Mouse (Mus musculus) left cerebral cortex, postnatal 10 days (tissue): ENCODE measurements around the gene Pdpr. TPM values are rescaled to one million over a fixed set of nuclear protein-coding genes. Genes with fewer than 3 reads are reported as not detected.
"Not testable (repeated sequence)": the region's sequence is repeated elsewhere in the genome, so short reads cannot be mapped to it uniquely, and the experiment has no call there.

Experiments
- DNase-seq, 2 experiments: peaks; one replicate each; pipeline ENCODE4 v3.0.0; 2021 to 2022; ENCODE audit warnings: low spot score in 2 of 2, mixed read lengths in 1 of 2; ENCODE audit errors: extremely low spot score in 1 of 2
- intact Hi-C: fragments of 180-260 bp; cut with DNase I; formaldehyde crosslinking; loops from one replicate; pipeline ENCODE4 v1.15.1; 2025
- total RNA-seq, 2 experiments: library from RNA; stranded (reverse); gene quantifications; 2 replicates each; pipeline ENCODE4 v1.2.3; 2021

The Pdpr gene
- total RNA-seq, 2 experiments from 2014 or later, result 28.6 to 30.8 TPM

DNA sequence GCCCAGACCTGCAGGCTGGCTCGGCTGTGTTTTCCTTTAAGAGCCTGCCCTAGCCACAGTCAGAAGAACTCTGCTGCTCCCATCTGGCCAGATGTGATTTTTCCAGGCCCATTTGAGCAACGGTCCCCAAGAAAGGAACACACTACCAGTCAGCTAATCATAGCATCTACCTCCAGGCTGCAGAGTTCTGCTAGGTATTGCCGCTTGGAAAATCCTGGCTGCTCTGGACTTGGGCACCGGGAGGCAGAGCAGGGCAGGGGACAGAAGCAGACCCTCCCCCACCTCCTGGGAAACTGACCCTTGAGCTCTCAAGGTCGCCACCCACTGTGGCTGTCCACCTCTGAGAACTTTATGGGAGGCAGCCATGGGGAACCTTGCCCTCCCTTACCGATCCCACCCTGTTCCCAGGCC, 14.6 kb upstream of the Pdpr start:
- intact Hi-C loops, result no loop called here
- no peak for DNase-seq

DNA sequence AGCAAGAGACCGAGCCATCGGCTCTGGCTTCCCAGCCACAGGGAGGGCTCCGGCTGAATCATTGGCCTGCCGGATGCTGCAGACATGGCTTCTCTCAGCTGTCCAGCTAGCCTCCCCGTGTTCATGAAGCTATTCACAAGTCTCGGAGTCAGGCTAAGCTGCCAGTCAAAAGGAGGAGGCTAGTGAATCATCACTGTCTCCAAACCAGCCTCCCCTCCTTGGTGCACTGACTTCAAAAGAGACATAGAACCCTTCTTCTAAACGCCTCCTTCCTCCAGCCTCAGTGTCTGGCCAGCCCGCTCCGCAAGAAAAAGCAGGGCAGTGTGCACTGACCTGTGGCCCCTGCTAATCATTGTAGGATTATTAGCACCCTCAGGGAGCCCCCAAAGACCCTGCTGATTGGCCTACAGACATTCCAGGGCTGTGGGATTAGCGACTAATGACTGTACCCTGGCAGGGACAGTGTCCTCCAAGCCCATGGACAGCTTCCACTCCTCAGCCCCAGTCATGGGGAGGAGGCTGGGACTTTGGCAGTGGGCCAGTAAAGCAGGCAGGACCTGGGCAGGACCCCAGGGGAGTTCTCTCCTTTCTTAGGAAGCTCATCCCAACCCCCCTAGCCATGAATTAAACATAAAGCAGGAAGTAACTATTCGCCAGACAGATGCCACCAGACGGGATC, 12.7 kb upstream of the Pdpr start:
- peak in 1 of 2 experiments; percentile 42 for DNase-seq
- intact Hi-C loops, result no loop called here

DNA sequence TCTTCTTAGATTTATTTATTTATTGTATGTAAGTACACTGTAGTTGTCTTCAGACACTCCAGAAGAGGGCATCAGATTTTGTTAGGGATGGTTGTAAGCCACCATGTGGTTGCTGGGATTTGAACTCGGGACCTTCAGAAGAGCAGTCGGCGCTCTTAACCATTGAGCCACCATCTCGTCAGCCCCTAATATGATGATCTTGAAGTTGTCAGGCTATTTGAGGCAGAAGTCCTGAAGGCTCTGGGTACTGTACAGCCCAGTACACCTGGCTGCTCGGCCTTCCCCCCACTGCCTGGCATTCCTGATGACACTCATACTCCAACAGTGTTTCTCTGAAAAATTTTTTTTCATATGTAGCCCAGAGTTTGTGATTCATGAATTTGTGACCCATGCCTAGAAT, 10.5 kb upstream of the Pdpr start:
- intact Hi-C loops, result not testable (repeated sequence)

DNA sequence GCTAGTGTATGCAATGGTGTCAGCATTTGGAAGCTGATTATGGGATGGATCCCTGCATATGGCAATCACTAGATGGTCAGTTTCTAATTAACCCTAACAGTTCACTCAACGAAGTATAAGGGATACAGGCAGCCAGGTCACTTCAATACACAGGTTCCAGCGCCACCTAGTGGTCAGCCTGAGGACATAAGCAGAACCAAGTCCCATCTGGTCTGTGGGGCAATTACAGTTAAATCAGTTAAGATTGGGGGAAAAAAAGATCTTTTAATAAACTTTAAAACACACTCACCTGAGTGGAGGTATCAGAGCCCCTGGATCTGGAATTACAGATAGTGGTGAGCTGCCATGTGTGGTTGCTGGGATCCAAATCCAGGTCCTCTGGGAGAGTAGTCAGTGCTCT, 4.3 kb upstream of the Pdpr start:
- intact Hi-C loops, result loop anchor here (2.0 to 5.0 kb wide), 2 partner anchors 33 to 57 kb away; partner anchors contain the start of gene Exosc6
- peak; percentile 46 to 87 for DNase-seq

More for the DNA sequence above, 10.5 kb upstream of the Pdpr start:
- DNase-seq, result not testable (repeated sequence)

DNA sequence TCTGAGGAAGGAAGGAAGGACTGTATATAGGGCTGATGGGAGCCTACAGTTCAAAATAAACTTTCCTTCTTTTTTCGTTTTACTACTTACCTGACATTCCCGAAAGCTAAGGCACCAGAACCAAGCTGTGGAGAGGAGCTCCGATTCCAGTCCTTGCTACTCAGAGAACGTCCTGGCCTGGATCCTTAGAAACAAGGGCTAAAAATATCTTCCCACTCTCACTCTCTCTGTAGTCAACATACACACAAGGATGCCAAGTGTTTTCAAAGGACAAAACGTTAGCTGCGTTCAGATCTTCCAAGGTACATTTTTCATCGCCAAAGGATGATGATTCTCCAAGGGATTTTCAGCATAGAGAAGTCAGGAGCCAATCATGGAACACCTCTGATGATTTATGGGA, 2.7 kb upstream of the Pdpr start:
- intact Hi-C loops, result loop anchor here (2.0 to 5.0 kb wide), 2 partner anchors 35 to 56 kb away; partner anchors contain the start of gene Exosc6
- no peak for DNase-seq

DNA sequence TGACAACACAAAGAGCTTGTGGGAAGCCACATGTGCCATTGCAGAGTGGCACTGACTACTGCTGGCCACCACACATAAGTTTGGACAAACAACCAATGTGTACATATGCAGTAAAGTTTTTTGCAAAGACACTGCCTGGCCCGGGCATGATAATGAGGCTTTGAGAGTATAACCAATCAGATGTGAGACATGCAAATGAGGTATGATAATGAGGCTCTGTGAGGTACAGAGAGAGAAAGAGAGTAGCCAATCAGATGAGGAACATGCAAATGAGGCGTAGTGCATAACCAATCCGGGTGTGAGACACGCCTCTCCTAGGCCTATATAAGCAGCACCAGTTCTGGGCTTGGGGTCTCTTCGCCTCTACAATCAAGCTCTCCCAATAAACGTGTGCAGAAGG, 2.1 kb upstream of the Pdpr start, which contains the start of gene Clec18a:
Gene Clec18a (minus strand): TSS at position 101 of the 400 bp plus-strand sequence.
- intact Hi-C loops, result loop anchor here (5.0 kb wide), 1 partner anchor 55 kb away; no protein-coding TSS in a partner anchor

DNA sequence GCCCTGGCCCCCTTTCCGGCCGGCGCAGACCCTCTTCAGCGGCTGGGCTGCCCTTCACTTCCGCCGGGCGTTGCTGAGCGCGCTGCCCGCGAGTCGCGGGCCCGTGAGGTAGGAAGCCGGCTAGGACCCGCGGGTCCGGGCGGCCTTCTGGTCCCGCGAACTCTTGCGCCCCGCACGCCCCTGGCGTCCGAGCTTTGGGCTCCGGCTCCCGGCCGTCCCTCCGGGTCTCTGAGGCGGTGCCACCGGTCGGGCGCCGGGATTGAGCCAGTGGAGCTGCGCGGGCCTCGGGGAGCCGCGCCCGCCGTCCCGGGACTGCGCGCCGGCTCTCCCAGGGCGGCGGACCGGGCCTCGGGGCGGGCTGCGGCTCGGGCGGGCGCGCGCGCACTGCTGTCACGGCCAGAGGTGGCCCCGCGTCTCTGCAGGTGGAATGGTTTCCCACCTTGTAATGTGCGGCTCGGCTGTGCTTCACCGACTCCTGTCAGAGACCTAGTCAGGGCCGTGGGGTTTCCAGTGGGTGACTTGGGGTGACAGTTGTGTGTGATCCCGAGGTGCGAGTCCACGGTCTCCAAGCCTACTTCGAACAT, 381 bp downstream of the Pdpr start:
- peak in 1 of 2 experiments; percentile 31 for DNase-seq
- intact Hi-C loops, result loop anchor here (5.0 kb wide), 1 partner anchor 52 kb away; no protein-coding TSS in a partner anchor

More for the DNA sequence above, 2.1 kb upstream of the Pdpr start, which contains the start of gene Clec18a:
- not testable (repeated sequence) for DNase-seq

DNA sequence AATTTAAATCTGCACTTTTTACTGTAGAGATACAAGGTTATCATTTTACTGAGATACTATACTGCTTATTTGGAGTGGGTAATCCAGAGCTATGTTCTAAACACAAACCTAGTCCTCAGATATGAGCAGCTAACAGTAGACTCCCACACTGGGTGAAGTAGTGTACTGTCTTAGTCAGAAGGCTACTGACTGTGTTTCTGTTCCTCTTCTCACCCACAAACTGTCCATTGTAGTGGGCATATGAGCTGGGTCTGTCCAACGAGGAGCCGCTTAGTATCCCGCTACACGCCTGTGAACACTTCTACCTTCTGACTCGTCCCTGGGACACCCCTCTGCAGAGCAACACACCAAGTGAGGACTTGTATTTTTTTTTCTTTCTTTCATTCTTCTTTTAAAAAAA, 20.5 kb downstream of the Pdpr start:
- DNase-seq, result no peak
- intact Hi-C loops, result no loop called here

DNA sequence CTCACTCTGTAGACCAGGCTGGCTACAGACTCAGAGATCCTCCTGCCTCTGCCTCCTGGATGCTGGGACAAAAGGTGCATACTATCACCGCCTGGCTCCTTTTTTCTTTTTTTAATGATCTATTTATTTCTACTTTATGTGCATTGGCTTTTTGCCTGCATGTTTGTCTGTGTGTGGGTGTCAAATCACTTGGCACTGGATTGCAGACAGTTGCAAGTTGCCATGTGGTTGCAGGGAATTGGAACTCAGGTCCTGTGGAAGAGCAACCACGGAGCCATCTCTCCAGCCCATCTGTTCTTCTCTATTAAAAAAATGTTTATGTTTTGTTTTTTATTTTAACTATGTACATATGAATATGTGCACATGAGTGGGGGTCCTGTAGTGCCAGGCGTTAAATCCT, 25.1 kb downstream of the Pdpr start:
- intact Hi-C loops, result no loop called here
- no peak for DNase-seq

DNA sequence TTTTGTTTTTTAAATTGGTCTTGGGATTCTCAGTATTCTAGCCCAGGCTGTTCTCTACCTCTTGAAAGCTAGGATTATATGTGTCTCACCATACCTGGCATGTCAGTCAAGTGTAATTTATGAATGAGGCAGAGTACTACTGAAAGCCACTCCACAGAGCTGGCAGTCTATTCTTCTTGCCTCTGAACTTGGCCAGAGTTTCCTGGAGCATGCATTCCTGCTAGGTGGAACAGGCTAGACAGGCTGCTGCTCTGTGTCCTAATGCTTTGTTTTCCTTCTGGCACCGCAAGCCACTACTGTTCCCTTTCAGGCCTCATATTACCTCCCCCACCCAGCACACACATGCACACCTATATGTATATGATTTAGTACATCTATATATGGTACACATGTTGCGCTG, 36.3 kb downstream of the Pdpr start:
- intact Hi-C loops, result no loop called here
- DNase-seq, result no peak

DNA sequence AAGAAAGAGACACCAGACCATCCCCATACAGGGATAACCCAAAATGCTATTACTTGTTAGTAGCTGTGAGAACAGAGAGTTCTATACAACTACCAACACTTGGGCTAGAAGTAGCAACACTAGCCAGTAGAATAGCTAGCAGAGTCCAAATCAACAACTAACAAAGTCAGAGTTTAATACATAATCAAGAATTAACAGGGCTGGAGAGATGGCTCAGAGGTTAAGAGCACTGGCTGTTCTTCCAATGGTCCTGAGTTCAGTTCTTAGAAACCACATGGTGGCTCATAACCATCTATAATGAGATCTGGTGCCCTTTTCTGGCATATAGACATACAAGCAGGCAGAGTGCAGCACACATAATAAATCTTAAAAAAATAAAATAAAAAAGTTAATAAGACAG, 48.1 kb downstream of the Pdpr start:
- DNase-seq, result no peak
- intact Hi-C loops, result no loop called here

DNA sequence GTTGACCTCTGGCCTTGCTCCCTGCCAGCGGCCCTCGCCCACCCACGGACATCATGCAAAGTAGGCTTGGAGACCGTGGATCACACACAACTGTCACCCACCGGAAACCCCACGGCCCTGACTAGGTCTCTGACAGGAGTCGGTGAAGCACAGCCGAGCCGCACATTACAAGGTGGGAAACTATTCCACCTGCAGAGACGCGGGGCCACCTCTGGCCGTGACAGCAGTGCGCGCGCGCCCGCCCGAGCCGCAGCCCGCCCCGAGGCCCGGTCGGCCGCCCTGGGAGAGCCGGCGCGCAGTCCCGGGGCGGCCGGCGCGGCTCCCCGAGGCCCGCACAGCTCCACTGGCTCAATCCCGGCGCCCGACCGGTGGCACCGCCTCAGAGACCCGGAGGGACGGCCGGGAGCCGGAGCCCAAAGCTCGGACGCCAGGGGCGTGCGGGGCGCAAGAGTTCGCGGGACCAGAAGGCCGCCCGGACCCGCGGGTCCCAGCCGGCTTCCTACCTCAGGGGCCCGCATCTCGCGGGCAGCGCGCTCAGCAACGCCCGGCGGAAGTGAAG, 50.5 kb downstream of the Pdpr start:
- intact Hi-C loops, result loop anchor here (5.0 kb wide), 1 partner anchor 53 kb away; the partner anchor contains the start of genes Clec18a and Pdpr

DNA sequence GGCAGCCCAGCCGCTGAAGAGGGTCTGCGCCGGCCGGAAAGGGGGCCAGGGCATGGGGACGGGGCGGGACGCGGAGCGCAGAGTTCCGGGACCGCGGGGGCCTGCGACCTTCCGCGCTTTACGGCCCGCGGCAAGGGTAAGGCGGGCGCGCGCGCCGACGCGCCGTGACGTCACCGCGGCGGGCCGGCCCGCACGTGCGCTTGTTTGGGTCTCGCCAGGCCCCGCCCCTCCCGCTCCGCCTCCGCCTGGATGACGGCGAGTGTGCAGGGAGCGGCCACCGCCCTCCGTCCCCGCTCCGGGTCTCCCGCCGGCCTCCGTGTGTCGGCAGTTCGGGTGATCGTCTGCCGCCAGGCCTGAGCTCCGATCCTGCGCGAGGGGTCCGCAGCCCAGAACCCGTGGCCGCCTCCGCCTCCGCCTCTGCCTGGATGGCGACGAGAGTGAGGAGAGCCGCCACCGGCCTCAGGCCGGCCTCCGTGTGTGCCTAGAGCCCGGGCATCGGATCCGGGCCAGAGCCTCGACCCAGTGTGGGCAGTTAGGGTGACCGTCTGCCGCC, 51.1 kb downstream of the Pdpr start:
- intact Hi-C loops, result loop anchor here (5.0 kb wide), 1 partner anchor 53 kb away; the partner anchor contains the start of genes Clec18a and Pdpr
- peak; percentile 84 to 97 for DNase-seq

More for the DNA sequence above, 50.5 kb downstream of the Pdpr start:
- DNase-seq, result peak; percentile 9 to 47

DNA sequence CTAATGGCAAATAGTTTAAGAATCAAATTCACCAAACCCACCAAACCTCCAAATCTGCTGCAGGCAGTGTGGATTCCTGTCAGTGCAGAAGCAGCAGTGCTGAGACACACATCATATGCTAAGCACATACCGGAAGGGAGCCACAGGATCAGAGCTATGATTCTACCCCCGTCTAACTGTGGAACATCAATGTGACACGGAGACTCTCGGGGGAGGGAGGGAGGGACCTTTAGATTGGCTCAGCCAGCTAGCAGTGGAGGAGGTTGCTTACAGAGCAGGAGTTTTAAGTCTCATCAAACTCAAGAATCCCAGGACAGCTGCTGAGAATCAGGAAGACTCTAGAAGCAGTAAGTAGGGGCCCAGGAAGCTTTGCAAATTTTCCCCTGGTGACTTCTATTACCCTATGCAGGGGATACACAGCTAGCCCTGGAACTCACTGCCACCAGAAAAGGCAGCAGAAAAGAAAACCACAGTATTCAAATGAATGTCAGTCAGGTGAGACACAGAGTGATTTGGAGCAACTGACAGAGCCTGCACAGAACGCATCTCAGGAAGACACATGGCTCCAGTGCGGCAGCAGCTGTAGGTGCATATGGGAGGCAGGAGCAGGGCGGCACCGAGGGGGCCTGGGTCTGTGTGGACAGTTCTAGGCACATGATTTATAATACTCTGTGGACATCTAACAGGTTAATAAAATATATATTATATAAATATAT, 61.4 kb downstream of the Pdpr start:
- no peak for DNase-seq
- intact Hi-C loops, result no loop called here

DNA sequence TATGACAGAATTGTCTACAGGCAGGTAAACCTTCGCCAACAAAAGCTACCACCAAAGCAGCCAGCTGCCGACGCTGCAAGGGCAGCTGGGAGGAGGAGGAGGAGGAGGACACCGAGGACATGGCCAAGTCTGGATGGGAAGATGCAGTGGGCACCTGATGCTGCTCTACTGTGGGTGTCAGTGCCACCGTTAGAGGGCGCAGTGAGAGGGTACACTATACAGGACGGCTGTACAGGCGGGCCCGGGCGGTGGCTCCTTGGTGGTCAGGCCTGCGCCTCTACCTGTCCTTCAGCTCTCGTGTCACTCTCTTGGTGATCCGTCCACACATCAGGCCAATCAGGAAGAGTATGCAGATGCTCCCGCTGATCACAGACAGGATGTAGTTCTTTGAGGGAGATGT, 63.2 kb downstream of the Pdpr start:
- peak in 1 of 2 experiments; percentile 74 for DNase-seq
- intact Hi-C loops, result no loop called here

DNA sequence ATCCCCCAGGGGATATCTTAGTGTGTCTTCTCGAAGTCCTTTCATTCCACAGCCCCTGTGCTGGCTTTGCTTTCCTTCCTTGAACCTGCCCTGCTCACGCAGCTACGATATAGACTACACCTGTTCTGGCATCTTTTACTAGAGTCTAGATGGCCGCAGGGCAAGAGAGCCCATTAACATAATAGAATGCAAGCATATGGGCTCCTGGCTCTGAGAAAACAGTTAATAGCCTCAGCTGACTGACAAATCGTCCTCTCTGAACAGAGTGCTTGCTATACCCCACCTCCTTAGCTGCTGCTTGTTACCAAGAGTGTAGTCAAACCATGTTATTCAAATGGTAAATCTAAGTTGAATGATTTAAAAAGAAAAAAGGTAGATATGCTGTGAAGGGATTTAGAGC, 77.2 kb downstream of the Pdpr start:
- DNase-seq, result no peak
- intact Hi-C loops, result loop anchor here (10.0 kb wide), 1 partner anchor 93 kb away; no protein-coding TSS in a partner anchor

DNA sequence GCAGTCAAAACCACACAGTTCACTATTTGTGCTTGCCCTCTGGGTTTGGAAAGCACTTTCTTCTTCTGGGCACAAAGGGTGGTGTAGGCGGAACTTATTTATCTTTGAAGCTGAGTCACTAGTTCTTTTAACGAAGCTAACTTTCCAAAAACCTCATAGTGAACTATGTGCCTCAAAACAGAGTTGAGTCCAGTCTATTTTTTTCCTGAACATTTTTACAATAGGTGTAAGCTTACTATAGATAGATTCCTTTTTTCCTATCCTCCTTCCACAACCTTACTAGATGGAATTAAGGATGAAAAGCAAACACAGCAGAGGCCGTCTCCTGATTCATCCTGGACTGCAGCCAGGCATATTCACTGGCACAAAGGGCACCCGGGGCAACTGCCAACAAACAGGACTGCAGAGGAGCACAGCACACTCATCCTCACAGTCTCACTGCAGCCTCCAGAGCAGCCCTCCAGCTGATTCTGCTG, 91.1 kb downstream of the Pdpr start:
- intact Hi-C loops, result no loop called here
- peak; percentile 31 to 42 for DNase-seq
